Mouse (Mus musculus): ENCODE data around the gene Klf16. TPM values are rescaled to one million over a fixed set of nuclear protein-coding genes. Genes with fewer than 3 reads are reported as not detected.

Klf16 gene
- polyA plus RNA-seq, 1 experiment = not detected

GRCm38 (mm10) chr10:80570871-80571836 is 6.0 kb downstream of the Klf16 start:
- Histone ChIP-seq H3K4me1 (ENCODE audit: control insufficient read depth, insufficient read depth, low read length) (peaks cover 82% of the 10 kb centered on the region), H3K27ac (ENCODE audit: insufficient read depth, low read depth, low read length) (peak overlapping the region; percentile 94), H3K4me3 (ENCODE audit: insufficient read depth, low read depth, low read length) (peak overlapping the region; percentile 20)
- no peak for TF ChIP-seq CTCF (IDR thresholded peaks at IDR 0.05; ENCODE audit: insufficient read depth, low read depth, low read length)
- TF ChIP-seq POLR2A (IDR thresholded peaks at IDR 0.05; ENCODE audit: insufficient read depth, low read depth, low read length) = no peak
- 18% methylated on average over 30 of the region's 30 CpGs for WGBS

- Histone ChIP-seq H3K4me1 (ENCODE audit: control insufficient read depth, insufficient read depth, low read length) (peaks cover 86% of the 10 kb centered on the region), H3K27ac (ENCODE audit: insufficient read depth, low read depth, low read length) (peak overlapping the region; percentile 94), H3K4me3 (ENCODE audit: insufficient read depth, low read depth, low read length) (peak overlapping the region; percentile 20; the same call in 1 of the 2 replicates)
- 75% methylated on average over 10 of the region's 10 CpGs for WGBS
- TF ChIP-seq POLR2A (IDR thresholded peaks at IDR 0.05; ENCODE audit: insufficient read depth, low read depth, low read length) (no peak), CTCF (IDR thresholded peaks at IDR 0.05; ENCODE audit: insufficient read depth, low read depth, low read length) (no peak)
Observed at GRCm38 (mm10) chr10:80570419-80570818, 6.7 kb downstream of the Klf16 start.

GRCm38 (mm10) chr10:80569664-80570066 is 7.5 kb downstream of the Klf16 start:
- WGBS = 52% methylated on average over 10 of the region's 10 CpGs

GRCm38 (mm10) chr10:80568876-80569275 is 8.2 kb downstream of the Klf16 start:
- H3K4me3 ChIP-seq (ENCODE audit: insufficient read depth, low read depth, low read length) = no peak overlapping the region
- peak overlapping the region; percentile 94 for H3K27ac ChIP-seq (ENCODE audit: insufficient read depth, low read depth, low read length)
- no peak for TF ChIP-seq CTCF (IDR thresholded peaks at IDR 0.05; ENCODE audit: insufficient read depth, low read depth, low read length)
- no peak for TF ChIP-seq POLR2A (IDR thresholded peaks at IDR 0.05; ENCODE audit: insufficient read depth, low read depth, low read length)
- H3K4me1 ChIP-seq (ENCODE audit: control insufficient read depth, insufficient read depth, low read length) = peaks cover 78% of the 10 kb centered on the region
- 96% methylated on average over 29 of the region's 29 CpGs for WGBS

More at GRCm38 (mm10) chr10:80569664-80570066, 7.5 kb downstream of the Klf16 start:
- peaks cover 78% of the 10 kb centered on the region for H3K4me1 ChIP-seq (ENCODE audit: control insufficient read depth, insufficient read depth, low read length)
- peak overlapping the region; percentile 94 for H3K27ac ChIP-seq (ENCODE audit: insufficient read depth, low read depth, low read length)
- no peak overlapping the region for H3K4me3 ChIP-seq (ENCODE audit: insufficient read depth, low read depth, low read length)
- no peak for TF ChIP-seq POLR2A (IDR thresholded peaks at IDR 0.05; ENCODE audit: insufficient read depth, low read depth, low read length)
- no peak for TF ChIP-seq CTCF (IDR thresholded peaks at IDR 0.05; ENCODE audit: insufficient read depth, low read depth, low read length)

- 6% methylated on average over 17 of the region's 17 CpGs for WGBS
- TF ChIP-seq CTCF (IDR thresholded peaks at IDR 0.05; ENCODE audit: insufficient read depth, low read depth, low read length) (peak; percentile 88; the same call in 1 of the 2 replicates), POLR2A (IDR thresholded peaks at IDR 0.05; ENCODE audit: insufficient read depth, low read depth, low read length) (no peak)
- H3K27ac ChIP-seq (ENCODE audit: insufficient read depth, low read depth, low read length) = peak overlapping the region; percentile 94
Observed at GRCm38 (mm10) chr10:80566375-80567092, 10.6 kb downstream of the Klf16 start.

GRCm38 (mm10) chr10:80561116-80561944 is 15.8 kb downstream of the Klf16 start, which contains the start of gene Rexo1:
TSS of gene Rexo1 (minus strand) at chr10:80561560.
- TF ChIP-seq POLR2A (IDR thresholded peaks at IDR 0.05; ENCODE audit: insufficient read depth, low read depth, low read length) = no peak
- peak; percentile 72 for TF ChIP-seq CTCF (IDR thresholded peaks at IDR 0.05; ENCODE audit: insufficient read depth, low read depth, low read length)
- WGBS = under 1% methylated on average over 72 of the region's 72 CpGs
- H3K27ac ChIP-seq (ENCODE audit: insufficient read depth, low read depth, low read length) = peak within 1 kb of the TSS; percentile 99
- peaks cover 43% of the 10 kb centered on the region for H3K4me1 ChIP-seq (ENCODE audit: control insufficient read depth, insufficient read depth, low read length)
- peak within 1 kb of the TSS; percentile 85 for H3K4me3 ChIP-seq (ENCODE audit: insufficient read depth, low read depth, low read length)

More at GRCm38 (mm10) chr10:80566375-80567092, 10.6 kb downstream of the Klf16 start:
- Histone ChIP-seq H3K4me3 (ENCODE audit: insufficient read depth, low read depth, low read length) (no peak overlapping the region), H3K4me1 (ENCODE audit: control insufficient read depth, insufficient read depth, low read length) (peaks cover 58% of the 10 kb centered on the region)

GRCm38 (mm10) chr10:80560621-80561020 is 16.5 kb downstream of the Klf16 start:
- Histone ChIP-seq H3K4me1 (ENCODE audit: control insufficient read depth, insufficient read depth, low read length) (peaks cover 37% of the 10 kb centered on the region), H3K4me3 (ENCODE audit: insufficient read depth, low read depth, low read length) (peak overlapping the region; percentile 85), H3K27ac (ENCODE audit: insufficient read depth, low read depth, low read length) (no peak overlapping the region)
- TF ChIP-seq POLR2A (IDR thresholded peaks at IDR 0.05; ENCODE audit: insufficient read depth, low read depth, low read length) = no peak
- TF ChIP-seq CTCF (IDR thresholded peaks at IDR 0.05; ENCODE audit: insufficient read depth, low read depth, low read length) = no peak
- WGBS = 2% methylated on average over 13 of the region's 13 CpGs

- no peak overlapping the region for H3K4me3 ChIP-seq (ENCODE audit: insufficient read depth, low read depth, low read length)
- WGBS = 81% methylated on average over 7 of the region's 7 CpGs
- H3K4me1 ChIP-seq (ENCODE audit: control insufficient read depth, insufficient read depth, low read length) = peaks cover 36% of the 10 kb centered on the region
- TF ChIP-seq CTCF (IDR thresholded peaks at IDR 0.05; ENCODE audit: insufficient read depth, low read depth, low read length) (no peak), POLR2A (IDR thresholded peaks at IDR 0.05; ENCODE audit: insufficient read depth, low read depth, low read length) (no peak)
- no peak overlapping the region for H3K27ac ChIP-seq (ENCODE audit: insufficient read depth, low read depth, low read length)
Observed at GRCm38 (mm10) chr10:80559431-80559830, 17.7 kb downstream of the Klf16 start.
